Mouse (Mus musculus) adrenal gland (tissue): ENCODE data around the gene Wdsub1.
"Not testable (repeated sequence)": the region's sequence is repeated elsewhere in the genome, so short reads cannot be mapped to it uniquely, and the experiment has no call there.

Experiments used
- intact Hi-C: fragments of 180-260 bp; cut with DNase I; formaldehyde crosslinking; loops from one replicate; pipeline ENCODE4 v1.15.1; 2025
- long read RNA-seq, 2 experiments: library from polyadenylated mRNA; unstranded; transcript quantifications; one replicate each; pipeline ENCODE4 v2.0.0; 2020; ENCODE audit warnings: borderline replicate concordance in 1 of 2; ENCODE audit not compliant: insufficient replicate concordance in 1 of 2

The Wdsub1 gene
- long read RNA-seq, experiment 1, partial matches to known transcripts, result 2 of 5 reads
- long read RNA-seq, experiment 1, other reads (novel, unspliced or antisense), result 3 of 5 reads
- long read RNA-seq, experiment 2, partial matches to known transcripts, result 0 of 10 reads
- long read RNA-seq, experiment 2, other reads (novel, unspliced or antisense), result 10 of 10 reads

DNA sequence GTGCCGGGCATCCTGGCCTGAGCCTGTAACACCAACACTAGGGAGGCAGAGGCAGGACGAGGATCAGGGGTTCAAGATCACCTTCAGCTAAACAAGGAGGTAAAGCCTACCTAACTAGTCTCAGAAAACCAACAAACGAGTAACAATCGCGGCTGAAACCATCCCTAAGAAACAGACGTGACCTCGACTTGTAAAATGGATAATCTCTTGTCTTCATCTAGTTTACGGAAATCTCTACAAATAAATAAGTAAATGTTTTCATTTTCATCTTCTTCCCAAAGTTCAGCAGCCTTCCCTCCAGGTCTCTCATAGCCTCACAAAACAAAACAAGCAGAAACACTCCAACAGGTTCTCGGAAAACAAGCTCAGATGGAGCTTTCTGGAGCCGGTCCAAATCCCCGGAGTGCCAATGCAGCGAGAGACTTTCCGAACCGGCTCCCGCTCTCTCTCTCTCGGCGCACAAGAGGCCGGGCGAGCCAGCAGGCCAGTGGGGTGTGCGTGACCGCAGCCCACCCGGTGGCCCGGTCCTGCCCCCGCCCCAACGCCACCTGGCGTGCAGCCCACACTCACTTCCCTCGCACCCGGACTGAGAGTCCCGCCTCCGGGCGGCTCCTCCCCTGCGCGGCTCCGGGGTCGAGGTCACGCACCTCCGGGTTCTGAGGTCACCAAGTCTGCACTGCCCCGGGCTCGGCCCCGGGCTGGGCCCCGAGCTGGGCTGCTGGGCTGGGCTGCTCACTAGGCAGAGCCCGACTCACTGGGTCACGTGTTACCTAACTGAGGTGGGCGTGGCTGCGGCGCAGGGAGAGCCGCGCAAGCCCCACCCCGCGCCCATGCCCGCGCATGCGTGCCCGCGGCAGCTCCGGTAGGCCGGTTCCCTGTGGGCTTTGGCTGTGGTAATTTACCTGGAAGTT lies at the start of gene Wdsub1:
Gene Wdsub1 (minus strand): TSS at position 761 of the 911 bp plus-strand sequence.
- intact Hi-C loops, result no loop called here

DNA sequence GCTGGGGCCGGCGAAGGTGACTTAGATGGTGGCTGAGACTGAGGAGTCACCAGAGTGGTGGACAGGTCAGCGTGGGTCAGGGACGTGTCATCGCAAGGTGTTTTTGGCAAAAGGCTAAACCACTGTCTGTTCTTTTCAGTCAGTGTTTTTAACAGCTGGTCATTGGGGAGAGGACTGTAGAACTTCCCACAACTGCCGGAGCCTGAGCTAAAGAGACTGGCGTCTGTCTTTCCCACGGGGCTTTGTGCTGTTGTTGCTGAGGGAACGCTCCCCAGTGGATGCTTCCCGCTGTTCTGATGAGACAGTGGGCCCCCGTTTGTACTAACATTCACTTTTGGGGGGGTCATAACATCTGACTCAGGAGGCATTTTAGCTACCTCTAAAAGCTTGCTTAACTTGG lies 31.2 kb upstream of the Wdsub1 start:
- intact Hi-C loops, result no loop called here

GRCm38 (mm10) chr2:59908048-59908447 lies 25.7 kb upstream of the Wdsub1 start:
- intact Hi-C loops, result no loop called here

DNA sequence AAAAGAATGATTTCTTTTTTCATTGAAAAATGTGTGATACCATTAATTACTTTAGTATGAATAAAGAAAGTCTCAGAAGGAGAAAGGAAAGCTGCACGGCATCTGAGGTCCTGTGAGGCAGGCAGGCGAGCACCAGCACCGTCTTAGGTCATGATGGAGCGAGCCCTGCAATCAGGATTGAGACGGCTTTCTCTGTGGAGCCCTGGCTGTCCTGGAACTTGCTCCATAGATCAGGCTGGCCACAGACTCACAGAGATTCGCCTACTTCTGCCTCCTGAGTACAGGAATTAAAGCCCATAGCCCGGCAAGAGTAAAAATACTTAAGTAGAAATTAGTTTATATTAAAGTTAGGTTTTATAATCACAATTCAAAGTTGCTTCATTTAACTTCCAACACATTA lies 21.6 kb upstream of the Wdsub1 start:
- intact Hi-C loops, result no loop called here

DNA sequence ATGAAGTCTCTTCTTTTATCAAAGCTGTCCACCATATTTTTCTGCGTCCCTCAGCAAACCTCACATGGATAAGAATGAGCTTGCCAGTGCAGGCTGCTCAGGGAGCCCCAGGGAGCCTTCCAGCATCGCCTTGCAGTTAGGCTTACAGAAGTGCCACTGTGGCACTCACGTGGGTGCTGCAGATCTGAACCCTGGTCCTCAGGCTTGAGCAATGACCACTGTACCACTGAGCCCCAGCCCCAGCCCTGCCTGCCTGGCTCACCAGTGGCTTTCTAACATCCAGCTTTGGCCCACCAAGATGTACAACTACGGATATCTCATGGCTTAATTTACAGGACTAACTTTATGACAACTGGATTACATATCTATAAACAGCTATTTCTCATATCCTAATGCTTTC lies 16.3 kb upstream of the Wdsub1 start:
- intact Hi-C loops, result no loop called here

- intact Hi-C loops, result no loop called here
Observed at GRCm38 (mm10) chr2:59898105-59898504, 15.7 kb upstream of the Wdsub1 start.

GRCm38 (mm10) chr2:59896837-59897236 lies 14.4 kb upstream of the Wdsub1 start:
- intact Hi-C loops, result no loop called here

DNA sequence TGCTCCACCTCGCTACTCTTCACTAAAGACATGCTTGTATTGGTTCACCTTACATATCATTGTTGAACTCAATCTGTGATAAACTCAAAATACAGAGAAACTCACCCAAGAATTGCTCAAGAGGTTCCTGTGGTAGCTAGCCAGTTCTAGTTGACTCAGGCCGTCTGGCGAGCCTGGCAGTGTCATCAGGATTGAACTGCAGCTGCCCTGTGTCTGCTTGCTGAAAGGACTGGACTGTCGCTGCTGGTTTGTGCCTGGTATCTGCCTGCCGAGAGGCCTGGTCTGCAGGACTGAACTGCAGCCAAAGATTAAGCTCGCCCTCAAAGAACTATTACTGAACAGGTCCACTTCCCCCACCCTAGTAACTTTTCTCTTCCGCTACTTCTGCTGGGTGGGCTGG lies 14.0 kb upstream of the Wdsub1 start:
- intact Hi-C loops, result no loop called here

DNA sequence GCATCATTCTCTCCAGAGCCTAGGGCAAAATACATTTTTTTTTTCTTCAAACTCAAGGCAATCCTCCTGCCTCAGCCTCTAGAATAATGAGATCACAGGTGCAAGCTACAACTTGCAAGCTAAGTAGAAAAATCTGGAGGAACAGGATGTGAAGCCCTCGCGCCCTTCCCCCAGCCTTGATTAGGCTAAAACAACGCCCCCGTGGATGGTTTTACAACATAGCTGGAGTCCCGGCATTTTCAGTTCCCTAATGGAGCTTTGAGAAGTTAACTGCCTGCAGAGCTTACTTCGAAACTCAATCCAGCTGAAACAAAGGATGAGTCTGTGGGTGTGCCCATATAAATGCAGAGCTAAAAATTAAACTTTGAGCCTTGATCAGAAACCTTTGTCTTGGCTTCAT lies 7.3 kb upstream of the Wdsub1 start:
- intact Hi-C loops, result no loop called here

GRCm38 (mm10) chr2:59882742-59883281 lies 421 bp upstream of the Wdsub1 start:
- intact Hi-C loops, result no loop called here

DNA sequence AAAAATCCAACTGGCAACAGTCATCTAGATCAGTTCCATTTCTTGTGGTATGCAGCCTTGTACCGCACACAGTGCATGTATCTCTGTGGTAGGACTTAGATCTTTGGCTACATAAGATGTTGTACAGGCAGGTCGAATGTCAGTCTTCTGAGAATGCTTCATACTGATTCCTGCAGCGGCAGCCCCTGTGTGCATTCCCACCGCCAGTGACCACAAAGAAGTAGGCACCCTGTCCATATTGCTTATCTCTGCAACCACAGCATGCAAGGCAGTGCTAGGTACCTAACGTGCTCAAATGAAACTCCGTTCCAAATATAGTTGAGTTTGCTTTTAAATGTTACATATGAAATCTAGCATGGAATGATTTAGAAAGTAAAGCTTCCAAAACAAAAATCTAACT lies 987 bp downstream of the Wdsub1 start:
- intact Hi-C loops, result no loop called here

DNA sequence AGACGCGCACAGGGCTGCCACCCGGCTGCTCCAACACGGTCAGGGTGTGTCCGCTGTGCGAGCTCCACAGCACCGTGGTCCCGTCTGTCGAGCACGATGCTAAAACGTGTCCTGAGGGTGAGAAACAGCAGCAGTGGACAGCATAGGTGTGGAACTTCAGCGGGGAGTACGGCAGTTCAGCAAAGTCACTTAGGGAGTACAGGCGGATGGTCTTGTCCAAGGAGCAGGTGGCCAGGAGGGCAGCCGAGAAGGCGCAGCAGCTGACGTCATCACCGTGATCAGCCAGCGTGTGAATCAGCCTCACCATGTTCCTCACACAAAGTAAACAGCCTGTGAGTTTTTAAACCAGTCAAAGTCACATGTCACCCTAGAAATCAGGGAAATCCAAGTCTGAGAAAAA lies 4.2 kb downstream of the Wdsub1 start:
- intact Hi-C loops, result loop anchor here (10.0 kb wide), 1 partner anchor 333 kb away; no protein-coding TSS in a partner anchor

- intact Hi-C loops, result loop anchor here (10.0 kb wide), 1 partner anchor 333 kb away; no protein-coding TSS in a partner anchor
Observed at GRCm38 (mm10) chr2:59877335-59877734, 5.1 kb downstream of the Wdsub1 start.

- intact Hi-C loops, result loop anchor here (10.0 kb wide), 1 partner anchor 332 kb away; no protein-coding TSS in a partner anchor
Observed at GRCm38 (mm10) chr2:59876482-59876881, 5.9 kb downstream of the Wdsub1 start.

GRCm38 (mm10) chr2:59870526-59870925 lies 11.9 kb downstream of the Wdsub1 start:
- intact Hi-C loops, result loop anchor here (10.0 kb wide), 1 partner anchor 326 kb away; no protein-coding TSS in a partner anchor

- intact Hi-C loops, result no loop called here
Observed at GRCm38 (mm10) chr2:59862618-59863017, 19.8 kb downstream of the Wdsub1 start.

DNA sequence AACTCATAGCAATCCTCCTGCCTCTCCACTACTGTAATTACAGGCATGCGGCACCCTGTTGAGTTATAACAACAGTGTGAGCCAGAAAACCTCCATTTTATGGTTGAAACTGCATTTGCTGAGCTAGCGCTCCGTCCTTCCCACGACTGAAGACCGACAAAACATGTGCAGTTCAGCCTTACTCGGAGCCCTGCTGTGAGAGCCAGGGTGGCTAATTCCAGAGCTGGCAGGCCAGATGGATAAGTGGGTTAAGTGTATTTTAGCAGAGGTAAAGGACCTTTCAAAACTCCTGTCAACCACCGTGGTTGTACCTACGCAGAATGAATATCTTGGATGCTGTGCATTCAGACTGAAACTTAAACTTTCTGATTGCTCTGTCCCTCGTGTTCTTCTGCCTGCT lies 28.0 kb downstream of the Wdsub1 start:
- intact Hi-C loops, result no loop called here

- intact Hi-C loops, result no loop called here
Observed at GRCm38 (mm10) chr2:59853543-59853942, 28.8 kb downstream of the Wdsub1 start.

DNA sequence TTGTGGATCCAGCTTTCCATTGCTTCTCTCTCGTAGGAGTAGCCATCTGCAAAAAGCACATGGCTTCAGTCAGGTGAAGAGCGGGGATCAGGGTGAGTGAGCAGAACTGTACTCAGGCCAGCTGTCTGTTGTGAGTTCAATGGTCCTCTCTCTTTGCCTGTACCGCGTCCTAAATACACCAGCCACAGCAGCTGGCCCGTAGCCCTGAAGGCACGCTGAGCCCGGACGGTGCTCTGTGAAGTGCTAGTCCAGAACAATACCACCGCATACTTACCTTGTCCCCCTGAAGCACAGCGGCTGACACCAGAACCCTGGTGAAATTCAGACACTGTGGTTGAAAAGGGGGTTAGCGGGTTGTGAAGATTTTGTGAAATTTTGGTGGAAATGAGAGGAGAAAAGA lies 29.5 kb downstream of the Wdsub1 start:
- intact Hi-C loops, result no loop called here

DNA sequence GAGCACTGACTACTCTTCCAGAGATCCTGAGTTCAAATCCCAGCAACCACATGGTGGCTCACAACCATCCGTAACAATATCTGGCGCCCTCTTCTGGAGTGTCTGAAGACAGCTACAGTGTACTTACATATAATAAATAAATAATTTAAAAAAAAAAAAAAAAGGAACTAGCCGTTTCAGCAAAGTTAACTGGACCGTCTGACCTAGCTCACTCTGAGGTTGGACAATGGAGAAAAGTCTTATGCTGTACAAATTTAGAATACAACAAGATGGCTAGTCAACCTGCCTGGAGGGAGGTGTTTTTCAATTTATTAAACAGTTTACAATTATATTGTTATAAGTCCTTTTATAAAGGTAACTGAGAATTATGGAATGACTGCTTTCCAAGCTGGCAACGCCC lies 30.5 kb downstream of the Wdsub1 start:
- intact Hi-C loops, result not testable (repeated sequence)

DNA sequence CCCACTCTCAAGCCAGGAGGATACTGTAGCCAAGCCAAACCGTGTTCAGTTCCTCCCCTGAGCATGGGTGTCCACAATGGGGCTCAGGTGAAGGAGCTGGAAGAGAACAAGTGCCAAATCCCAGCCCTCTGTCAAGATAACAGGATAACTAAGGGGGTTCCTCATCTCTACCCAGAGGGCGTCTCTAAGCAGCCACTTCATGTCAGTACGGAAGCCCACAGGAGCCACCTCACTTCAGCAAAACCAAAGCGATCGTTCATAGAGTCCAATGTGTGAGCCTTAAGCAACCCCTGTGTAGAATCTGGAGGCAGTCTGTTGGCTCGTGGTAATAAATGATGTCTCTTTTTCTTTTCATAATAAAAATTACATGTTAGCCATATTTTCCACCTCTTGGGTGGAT lies 38.5 kb downstream of the Wdsub1 start:
- intact Hi-C loops, result no loop called here

- intact Hi-C loops, result no loop called here
Observed at GRCm38 (mm10) chr2:59843156-59843555, 39.2 kb downstream of the Wdsub1 start.
